Mouse (Mus musculus) CD4-positive helper T cell, adult 2 months (primary cell): ENCODE data around the gene Neu4.
A peak's percentile ranks its signal among the peaks of the same experiment; 100 is the strongest.
"Not testable (repeated sequence)": the region's sequence is repeated elsewhere in the genome, so short reads cannot be mapped to it uniquely, and the experiment has no call there.

Source experiments
- DNase-seq: peaks from one replicate; pipeline ENCODE4 v3.0.0-alpha.2; 2012; ENCODE audit warnings: low read depth, missing footprints, low spot score

The Neu4 gene

GRCm38 (mm10) chr1:94020151-94020550, at the start of gene Neu4:
Gene Neu4, plus strand, starts transcription at chr1:94020451.
- DNase-seq, result no peak

GRCm38 (mm10) chr1:93970797-93971196, 49.5 kb upstream of the Neu4 start:
- not testable (repeated sequence) for DNase-seq

DNA sequence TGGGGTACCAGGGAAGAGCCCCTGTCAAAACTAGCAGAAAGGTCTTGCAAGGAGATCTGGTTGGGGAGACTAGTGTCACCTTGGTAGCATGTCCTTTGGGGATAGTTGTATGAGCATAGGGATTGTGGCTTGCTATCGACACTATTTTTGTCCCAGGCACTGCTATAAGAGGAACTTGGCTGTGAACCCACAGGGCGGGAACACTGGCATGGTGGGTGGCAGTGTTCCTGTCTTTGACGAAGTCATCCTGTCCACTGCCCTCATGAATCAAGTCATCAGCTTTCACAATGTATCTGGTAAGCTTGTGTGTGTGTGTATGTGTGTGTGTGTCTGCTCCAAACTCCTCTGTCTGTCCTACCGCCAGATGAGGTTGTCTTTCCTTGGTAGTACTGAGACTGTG, 44.5 kb upstream of the Neu4 start:
- DNase-seq, result not testable (repeated sequence)

DNA sequence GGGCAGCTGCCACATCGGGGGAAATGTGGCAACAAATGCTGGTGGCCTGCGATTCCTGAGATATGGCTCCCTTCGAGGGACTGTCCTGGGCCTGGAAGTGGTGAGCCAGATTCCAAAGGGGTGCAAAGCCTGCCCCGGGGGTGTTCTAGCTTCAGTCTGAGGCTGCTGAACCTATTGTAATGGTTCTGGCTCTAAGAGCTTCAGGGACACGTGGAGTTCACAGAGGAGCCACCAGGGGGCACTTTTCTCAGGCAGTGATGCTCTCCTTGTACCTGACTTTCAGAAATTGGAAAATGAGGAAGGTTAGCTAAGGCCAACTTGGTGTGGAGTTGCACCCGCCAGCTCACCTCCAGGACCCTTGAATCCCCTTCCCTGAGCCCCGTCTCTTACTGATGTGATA, 42.0 kb upstream of the Neu4 start:
- not testable (repeated sequence) for DNase-seq

GRCm38 (mm10) chr1:93980932-93981331, 39.3 kb upstream of the Neu4 start:
- not testable (repeated sequence) for DNase-seq

DNA sequence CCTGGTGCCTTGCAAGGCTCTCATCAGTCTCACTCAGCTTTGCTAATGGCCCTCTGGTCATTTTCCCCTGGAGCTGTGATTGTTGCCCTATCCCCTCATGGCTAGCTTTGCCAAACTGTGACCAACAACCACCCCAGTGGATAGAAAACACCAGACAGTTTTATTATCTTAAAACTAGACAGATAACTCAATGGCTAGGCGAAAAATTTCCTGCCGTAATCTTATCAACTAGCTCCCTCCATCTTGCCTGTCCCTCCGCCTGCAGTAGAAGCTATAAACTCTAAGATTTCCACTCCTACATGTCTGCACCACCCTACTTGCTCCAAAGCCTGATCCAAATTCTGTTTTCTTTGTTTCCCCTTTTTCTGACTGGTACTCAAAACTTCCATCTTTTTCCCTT, 34.1 kb upstream of the Neu4 start:
- no peak for DNase-seq

DNA sequence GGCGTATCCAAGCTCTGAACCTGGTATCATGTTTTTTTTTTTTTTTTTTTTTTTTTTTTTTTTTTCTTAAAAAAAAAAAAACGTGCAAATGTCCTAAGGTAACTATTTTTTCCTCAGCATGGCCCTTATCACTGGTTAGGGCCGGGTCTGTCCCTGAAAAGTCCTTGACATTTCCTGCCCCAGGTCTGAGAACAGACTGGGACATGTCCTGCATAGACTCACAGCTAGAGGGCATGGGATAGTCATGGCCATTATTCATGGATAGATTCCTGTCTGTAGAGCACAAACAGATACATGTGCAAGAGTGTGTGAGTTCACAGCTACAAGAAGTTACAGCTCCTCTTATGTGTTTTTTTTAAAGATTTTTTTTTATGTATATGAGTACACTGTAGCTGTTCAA, 31.5 kb upstream of the Neu4 start:
- DNase-seq, result no peak

DNA sequence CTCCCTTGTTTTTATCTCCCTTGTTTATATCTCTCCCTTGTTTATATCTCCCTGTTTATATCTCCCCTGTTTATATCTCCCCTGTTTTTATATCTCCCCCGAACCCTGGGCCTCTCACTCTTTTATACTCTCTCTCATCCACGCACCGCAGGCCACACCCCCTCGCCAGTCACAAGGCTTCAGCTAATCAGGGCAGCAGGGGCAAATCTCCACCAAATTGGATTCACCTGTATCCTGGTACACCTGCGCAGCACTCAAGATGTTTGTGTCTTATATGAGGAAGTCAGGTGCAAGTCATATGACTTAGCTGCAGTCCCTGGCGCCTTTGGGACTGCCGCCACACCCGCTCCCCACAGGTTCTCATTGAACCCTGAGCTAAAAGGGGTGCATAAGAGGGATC, 30.0 kb upstream of the Neu4 start, which contains the start of gene Gal3st2c:
Gene Gal3st2c (plus strand): TSS at position 301 of the 400 bp plus-strand sequence.
- not testable (repeated sequence) for DNase-seq

DNA sequence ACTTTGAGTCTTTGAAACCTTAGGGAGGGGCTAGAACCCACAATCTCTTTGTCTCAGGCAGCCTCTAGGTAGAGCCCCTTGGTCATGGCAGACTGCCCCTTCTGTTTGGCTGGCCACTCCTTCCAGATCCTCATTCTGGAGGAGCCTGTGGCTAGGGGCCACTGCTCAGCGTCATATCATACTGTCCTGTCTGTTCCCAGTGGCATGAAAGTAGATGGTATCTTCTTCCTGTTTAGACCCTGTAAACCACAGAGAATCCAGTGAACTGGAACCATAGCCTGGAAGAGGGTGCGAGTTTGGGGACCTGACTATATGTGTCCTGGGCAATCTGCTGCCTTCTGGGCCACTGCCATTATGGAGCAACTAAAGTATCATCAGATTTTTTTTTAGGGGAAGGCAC, 29.2 kb upstream of the Neu4 start:
- not testable (repeated sequence) for DNase-seq

DNA sequence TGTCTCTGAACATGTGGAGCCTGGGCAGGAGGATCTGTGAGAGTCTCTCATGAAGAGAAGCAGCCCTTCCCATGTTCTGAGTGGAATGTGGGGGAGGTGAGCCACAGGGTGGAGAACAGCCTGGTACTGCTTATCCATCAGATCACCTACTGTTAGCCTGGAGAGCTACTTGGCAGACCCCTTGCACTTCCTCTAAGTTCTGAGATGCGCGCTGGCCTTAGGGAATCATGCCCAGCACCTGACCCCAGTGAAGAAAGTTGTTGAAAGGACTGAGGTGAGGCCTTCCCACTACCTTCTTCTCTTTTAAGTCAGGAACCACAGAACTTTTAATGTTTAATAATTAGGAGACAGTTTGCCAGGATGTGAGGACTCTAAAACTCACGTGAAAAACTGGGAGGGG, 28.8 kb upstream of the Neu4 start:
- DNase-seq, result not testable (repeated sequence)

GRCm38 (mm10) chr1:94001023-94001422, 19.2 kb upstream of the Neu4 start:
- DNase-seq, result no peak

- DNase-seq, result not testable (repeated sequence)
Measured at GRCm38 (mm10) chr1:94005954-94006506, 14.2 kb upstream of the Neu4 start.

DNA sequence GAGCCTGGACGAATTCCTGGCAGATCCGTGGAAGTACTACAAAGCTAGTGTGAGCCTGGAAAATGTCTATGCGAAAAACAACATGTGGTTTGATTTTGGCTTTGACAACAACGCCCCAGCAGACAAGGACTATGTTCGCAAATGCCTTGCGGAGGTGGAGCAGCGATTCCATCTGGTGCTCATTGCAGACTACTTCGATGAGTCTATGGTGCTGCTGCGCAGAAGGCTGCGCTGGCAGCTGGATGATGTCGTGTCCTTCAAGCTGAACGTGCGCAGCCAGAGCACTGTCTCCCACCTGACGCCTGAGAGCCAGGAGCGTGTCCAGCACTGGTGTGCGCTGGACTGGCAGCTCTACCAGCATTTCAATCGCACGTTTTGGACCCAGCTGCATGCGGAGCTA, 11.4 kb upstream of the Neu4 start:
- not testable (repeated sequence) for DNase-seq

- peak; percentile 33 for DNase-seq
Measured at GRCm38 (mm10) chr1:94011643-94012042, 8.6 kb upstream of the Neu4 start.

DNA sequence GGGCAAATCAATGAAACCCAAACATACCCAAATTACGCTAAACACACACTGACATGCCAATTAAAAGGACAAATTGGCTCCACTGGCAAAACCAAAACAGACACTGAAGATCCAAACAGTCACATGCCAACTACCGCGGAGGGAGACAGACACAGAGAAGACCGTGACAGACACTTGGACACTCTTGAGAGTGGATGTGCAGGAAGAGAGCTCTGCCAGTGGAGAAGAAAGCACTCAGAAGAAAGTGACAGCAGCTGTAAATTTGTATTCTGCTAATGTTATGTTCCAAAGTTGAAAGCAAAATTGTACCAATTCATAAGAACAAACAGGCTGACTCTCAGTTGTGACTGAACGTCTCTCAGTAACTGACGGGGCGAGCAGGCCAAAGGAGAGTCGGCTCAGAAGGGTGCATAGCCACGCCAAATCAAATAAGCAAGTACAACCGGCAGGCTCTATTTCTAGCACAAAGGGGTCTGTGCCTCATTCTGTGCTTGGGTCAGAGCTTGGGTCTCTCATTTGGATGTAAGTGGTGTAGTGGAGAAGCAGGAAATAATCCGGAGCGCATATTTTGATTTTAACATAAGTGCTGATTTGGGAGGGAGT, 7.4 kb downstream of the Neu4 start:
- DNase-seq, result no peak

DNA sequence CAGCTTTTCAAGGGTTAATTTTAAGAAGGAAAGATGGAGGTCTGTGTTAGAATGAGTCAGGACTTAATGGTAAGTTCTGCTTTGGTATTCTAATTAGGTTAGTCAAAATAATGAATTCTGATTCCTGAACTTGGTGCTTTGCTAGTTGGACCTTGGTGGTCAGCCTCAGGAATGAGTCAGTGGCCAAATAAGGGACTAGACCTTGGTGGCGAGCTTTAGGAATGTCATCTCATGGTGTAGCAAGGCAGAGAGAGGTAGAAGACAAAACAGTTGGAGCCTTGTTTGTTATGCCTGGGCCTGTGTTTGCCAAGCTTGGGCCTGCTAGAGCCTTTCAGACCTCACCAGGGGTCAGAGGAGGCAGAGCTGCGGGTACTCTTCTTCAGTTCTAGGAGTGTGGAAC, 8.5 kb downstream of the Neu4 start:
- DNase-seq, result no peak

DNA sequence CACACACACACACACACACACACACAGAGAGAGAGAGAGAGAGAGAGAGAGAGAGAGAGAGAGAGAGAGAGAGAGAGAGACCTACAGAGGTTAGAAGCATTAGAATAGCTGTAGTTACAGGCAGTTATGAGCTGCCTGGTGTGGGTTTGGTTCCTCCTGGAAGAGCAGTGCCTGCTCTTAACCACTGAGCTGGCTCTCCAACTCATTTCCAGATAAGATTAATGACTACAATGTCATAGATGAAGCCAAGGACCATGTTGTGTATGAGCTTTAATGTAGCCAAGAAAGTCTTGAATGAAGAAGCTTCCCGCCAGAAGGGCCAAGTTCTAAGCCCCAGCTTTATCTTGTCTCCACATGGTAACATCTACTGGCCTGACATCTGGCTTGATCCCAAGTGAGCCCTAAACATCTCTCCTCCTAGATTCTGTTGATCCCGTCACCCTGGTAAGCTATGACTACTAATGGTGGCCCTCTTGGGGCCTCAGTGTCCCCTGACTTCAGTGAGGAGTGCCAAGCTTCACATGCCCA, 12.9 kb downstream of the Neu4 start:
- no peak for DNase-seq

DNA sequence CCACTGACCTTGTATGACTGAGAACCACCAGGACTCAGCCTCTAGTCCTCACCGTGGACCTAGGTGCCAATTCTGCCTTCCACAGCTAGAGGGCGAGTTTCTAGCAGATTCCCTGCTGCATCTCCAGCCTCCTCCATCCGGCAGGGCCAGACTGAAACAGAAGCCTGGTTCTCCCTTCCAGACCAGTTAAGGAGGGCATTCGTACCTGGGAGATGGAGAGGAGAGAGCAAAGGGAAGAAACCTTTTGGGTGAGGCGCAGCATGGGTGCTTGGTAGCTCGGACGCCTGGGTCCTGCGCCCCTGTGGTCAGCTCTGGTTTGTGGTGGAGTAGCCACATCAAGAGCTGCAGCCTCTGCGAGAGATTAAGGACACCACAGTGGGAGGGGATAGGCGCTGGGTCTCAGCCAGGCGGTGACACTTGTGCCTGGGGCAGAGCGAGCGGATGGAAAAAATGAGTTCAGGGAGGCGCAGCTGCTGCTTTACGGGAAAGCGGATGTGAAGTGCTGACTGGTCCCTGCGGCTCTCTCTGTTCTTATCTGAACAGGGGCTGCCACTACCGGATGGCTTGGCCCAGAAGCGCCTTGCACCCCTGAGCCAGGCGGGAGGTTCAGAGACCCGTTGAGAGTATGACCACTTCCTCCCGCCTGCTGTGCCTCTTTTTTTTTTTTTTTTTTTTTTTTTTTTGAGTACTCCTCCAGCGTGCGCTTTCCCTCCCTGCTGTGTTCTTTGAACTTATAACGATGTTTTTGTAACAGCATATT, 14.9 kb downstream of the Neu4 start:
- peak; percentile 96 for DNase-seq

DNA sequence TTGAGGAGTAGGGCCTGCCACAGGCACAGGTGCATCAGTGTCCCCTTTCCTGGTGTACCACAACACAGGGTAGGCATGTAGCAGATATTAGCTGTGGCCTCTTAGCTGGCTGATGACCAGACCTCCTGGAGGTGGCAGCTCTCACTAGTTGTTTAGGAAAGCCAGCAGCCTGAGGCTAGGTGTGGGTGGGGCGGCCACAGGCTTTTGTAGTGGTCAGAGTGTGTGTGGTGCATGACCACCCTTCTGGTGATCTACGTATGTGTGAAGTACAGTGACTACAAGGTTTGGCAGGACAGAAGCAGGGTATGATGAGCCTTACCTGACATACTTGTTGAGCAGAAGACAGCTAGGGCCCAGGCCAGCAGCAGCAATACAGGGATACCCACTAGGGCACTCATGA, 20.1 kb downstream of the Neu4 start:
- no peak for DNase-seq

DNA sequence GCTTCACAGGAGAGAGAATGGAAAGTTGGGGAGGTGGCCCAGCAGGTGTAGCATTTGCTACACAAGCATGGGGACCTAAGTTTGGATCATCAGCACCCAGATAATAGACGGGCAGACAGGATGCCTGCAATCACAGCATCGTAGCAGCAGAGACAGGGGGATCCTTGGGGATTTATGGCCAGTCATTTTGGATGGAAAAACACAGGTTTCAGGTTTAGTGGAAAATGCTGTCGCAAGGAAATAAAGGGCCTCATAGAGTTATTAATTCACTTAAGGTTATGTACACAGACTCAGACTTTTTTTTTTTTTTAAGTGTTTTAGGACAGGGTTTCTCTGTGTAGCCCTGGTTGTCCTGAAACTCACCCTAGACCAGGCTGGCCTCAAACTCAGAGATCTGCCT, 25.3 kb downstream of the Neu4 start:
- no peak for DNase-seq

DNA sequence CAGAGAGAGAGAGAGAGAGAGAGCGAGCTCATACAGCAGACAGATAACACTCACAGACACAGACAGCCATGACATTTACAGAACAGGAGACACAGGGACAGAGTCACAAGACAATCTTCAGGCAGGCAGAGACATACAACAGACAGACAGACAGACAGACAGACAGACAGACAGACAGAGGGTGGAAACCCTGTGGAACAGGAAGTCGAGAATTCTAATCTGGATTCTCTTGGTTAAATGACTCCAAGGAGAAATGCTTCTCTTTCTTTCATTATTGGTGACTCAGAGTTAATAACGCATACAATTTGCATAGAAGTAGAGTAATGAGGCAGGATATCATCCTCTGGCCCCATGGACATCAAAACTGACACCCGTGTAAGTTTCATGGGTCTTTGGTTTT, 26.3 kb downstream of the Neu4 start:
- DNase-seq, result peak; percentile 40

DNA sequence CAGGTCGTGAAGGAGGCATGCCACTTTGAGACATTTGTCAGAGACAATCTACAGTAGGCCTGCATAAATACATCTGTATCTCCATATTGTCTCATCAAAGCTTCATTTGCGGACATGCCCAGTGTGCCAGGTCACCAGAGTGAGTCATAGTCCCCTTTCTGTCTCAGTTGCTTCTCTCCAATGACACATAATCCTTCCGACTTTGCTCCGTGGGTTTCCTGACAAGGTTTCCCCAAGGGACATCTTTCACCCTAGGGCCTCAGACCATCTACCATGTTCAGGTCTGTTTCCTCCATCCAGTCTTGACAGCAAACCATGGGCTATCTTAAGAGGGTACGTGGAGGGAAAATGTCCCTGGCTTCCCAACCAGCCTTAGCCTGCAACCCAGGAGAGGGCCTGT, 30.9 kb downstream of the Neu4 start:
- no peak for DNase-seq

DNA sequence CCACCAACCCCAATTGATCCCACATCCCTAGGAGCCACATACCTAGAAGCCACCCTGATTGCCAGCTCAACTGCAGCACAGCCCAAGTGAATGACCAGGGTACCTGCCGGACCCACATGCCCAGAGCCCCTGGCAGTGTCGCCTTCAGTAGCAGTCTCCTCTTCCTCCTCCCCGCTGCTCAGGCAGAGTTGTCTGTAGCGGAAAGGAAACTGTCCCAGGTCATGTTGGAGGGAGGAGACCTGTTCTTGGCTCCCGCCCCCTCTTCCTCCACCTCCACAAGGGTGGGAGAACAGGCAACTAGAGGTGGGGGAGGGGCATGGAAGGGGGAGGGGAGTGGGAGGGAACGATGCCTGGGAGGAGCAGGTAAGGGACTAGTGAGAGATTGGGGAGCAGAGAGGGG, 32.1 kb downstream of the Neu4 start, which contains the start of gene Pdcd1:
Gene Pdcd1 (minus strand): TSS at position 181 of the 400 bp plus-strand sequence.
- peak; percentile 75 for DNase-seq
